Mouse (Mus musculus) left cerebral cortex, postnatal 4 days (tissue): Measurements from ENCODE around the gene Dip2b. TPM values are rescaled to one million over a fixed set of nuclear protein-coding genes. Genes with fewer than 3 reads are reported as not detected.
A peak's percentile ranks its signal among the peaks of the same experiment; 100 is the strongest.

Source experiments
- DNase-seq: peaks from one replicate; pipeline ENCODE4 v3.0.0-alpha.2; 2022
- intact Hi-C: fragments of 180-260 bp; cut with DNase I; formaldehyde crosslinking; loops from one replicate; pipeline ENCODE4 v1.15.1; 2025
- total RNA-seq, 2 experiments: library from RNA; stranded (reverse); gene quantifications; 2 replicates each; pipeline ENCODE4 v1.2.3; 2021

Dip2b gene
- total RNA-seq, 2 experiments from 2014 or later, result 57.2 to 60.6 TPM

DNA sequence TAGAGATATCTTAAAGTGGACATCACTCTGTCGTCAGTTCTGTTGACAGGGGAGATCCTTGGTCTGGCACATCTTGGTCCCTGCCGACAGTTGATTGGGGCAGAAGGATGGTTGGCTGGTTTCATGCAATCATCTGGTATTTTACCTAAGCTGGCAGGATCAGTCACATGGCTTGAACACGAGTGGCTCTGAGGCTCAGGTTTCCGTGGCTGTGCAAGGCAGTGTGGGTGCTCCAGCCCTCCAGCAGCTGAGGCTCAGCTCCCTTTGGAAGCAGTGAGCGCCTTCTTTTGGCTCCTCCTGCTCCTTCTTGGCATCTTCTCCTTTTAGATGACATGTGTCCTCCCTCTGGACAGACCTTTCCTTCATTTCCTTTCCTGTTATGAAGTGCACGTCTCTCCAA is 7.1 kb downstream of the Dip2b start:
- intact Hi-C loops, result no loop called here
- no peak for DNase-seq

DNA sequence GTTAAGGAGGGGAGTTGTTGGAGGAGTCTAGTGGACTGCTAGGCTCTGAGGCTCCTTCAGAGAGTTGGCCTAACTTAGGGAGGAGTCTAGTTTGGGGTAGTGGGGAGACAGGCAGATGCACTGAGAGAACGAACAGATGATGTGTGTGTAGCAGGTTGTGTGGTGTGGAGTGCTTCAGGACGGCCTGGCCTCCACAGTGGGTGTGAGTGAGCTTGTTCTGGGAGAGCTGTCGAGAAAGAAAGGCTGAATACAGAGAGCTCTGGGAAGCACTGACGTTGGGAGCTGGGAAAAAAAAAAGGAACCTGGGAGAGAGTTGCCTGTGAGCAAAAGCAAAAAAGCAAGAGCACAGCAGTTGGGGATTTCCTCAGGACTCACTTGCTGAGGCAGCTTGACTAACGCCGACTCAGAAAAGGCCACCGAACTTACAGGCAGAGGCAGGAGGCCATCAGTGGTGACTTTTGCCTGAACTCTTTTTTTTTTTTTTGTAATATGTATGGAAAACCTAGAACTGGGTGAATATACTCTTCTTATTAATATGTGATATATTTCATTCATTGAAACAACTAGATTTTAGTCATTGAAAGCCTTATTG is 11.1 kb downstream of the Dip2b start:
- DNase-seq, result no peak
- intact Hi-C loops, result no loop called here

DNA sequence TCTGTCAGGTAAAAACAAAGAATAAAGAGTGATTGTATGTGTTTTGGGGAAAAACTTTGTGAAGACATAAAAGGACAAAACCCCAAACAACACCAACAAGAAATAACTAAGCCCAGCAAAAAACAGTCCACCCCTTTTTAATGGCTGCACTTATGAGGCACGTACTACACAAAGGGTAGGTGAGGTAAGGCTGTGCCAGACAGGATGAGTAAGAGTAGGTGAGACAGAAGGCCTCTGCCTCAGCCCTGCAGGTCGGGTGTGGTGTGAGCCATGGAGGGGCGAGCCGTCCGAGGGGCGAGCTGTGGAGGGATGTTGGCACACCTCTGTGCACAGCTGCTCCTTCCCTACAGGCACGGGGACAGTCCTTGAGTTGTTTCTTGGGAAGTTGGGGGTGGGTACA is 12.5 kb downstream of the Dip2b start:
- no peak for DNase-seq
- intact Hi-C loops, result no loop called here

DNA sequence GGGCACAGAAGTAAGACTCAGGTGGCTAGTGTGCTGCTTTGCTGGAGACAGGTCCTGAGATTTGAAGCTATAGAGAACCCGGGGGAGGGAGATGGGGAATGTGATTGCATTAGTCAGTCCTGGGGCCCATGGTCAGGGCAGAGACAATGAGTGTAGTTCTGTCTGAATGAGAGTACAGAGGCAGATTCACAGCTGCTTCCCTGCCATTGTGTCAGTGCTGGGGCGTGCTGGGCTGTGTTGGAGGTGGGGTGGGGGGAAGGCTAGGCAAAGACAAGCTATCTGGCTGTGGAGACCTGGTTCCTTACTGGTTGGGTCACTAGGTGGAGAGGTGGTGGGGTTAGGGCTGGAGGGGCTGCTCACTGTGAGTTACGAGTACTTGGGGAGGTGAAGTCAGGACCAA is 14.3 kb downstream of the Dip2b start:
- DNase-seq, result no peak
- intact Hi-C loops, result no loop called here

DNA sequence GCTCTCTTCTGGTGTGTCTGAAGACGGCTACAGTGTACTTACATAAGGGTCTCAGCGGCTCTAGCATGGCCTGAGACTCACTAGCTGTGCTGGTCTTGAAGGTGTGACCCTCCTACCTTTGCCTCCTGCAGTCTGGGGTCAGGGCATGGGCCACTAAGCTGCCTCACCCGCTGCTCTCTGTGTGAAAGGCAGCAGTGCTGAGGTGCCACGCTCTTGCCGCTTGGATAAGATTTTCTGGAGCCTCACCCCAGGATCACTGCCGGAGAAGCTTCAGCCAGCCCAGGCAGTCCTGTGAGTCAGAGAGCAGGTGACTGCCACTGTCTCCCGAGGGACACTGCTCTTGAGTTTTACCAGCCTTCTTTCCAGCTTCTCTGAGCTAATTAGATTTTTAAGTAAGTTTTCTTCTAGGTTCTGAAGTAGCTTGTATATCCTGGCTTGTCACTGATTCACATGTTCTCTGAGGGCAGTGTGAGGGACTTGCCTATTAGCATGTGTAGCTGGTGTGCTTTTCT is 18.0 kb downstream of the Dip2b start:
- intact Hi-C loops, result no loop called here

DNA sequence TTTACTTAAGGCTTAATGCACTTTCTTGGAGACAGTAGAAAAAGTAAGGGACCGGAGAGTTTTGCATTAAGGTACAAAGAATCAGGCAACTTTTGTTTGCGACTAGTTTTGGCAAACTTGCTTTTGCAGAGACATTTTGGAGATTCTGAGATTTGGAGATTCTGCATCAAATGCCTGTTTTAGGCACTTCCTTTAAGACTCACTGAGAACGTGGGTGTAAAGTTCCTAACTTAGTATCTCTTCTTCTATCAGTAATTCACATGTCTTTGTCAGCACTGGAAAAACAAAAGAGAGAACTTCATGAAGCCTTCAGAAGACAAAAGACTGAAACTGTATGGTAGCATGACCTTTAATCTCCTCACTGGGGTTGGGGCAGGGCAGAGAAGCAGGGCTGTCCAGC is 19.2 kb downstream of the Dip2b start:
- no peak for DNase-seq
- intact Hi-C loops, result no loop called here

More for the DNA sequence above, 18.0 kb downstream of the Dip2b start:
- DNase-seq, result no peak

DNA sequence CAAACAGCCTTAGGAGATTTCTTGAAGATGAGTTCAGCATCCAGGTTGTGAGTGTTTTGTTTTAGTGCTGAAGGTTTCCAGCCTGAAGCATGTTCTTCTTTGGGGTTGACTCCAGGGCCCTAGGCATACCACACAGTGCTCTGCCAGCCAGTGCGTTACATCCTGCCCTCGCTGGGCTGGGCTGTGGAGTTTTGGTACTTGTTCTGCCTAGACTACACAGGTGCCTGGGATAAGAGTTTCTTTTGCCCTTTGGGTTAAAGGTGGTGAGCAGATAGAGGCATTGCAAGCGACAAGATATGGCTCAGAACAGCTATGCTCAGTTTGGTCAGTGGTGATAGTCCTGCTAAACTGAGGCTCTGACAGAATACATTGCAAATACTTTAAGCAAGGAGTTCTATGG is 19.7 kb downstream of the Dip2b start:
- no peak for DNase-seq
- intact Hi-C loops, result no loop called here

DNA sequence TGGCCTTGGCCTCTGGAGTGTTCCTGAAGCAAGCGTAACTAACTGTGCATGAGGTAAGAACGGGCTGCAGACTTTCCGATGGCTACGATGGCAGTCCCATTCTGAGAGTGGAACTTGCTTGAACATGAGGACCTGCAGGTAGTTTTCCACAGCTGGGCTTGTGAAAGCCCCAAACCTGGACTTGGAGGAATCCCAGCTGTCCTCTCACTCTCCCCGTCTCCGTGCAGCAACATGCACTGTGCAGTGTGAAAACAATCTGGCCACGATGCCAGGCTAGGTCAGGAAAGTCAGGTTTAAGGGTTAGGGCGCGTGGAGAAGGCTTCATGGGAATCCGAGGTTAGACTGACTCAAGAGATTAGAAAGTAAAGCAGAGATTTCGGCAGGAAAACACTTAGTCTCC is 20.4 kb downstream of the Dip2b start:
- DNase-seq, result no peak

DNA sequence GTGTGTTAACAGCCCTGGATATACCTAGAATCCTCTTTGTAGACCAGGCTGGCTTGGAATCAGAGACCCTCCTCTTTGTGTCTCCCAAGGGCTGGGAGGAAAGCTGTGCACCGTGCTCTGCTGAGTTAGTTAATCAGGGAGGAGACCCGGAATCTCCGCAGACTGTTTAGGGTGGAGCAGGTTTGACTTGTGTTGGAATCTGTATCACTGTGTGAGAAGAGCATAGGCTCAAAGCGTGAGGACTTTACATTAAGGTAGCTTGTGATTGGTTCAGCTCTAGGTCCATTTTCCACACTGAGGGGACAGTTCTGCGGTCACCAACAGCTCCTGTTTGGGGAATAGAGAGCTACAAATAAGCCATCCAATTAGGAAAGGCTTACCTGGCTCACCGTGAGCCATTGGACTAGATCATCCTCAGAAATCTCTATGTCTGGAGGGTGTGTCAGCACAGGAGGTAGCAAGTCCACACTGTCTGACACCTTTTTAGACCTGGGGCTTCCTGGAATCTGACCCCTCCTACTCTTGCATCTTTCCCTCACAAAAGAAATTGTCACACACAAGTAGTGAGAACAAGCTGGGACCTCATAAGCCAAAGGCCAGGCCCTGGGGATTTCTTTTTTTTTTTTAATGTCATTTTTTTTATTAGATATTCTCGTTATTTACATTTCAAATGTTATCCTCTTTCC is 21.3 kb downstream of the Dip2b start:
- intact Hi-C loops, result no loop called here
- DNase-seq, result no peak

More for the DNA sequence above, 20.4 kb downstream of the Dip2b start:
- intact Hi-C loops, result no loop called here

DNA sequence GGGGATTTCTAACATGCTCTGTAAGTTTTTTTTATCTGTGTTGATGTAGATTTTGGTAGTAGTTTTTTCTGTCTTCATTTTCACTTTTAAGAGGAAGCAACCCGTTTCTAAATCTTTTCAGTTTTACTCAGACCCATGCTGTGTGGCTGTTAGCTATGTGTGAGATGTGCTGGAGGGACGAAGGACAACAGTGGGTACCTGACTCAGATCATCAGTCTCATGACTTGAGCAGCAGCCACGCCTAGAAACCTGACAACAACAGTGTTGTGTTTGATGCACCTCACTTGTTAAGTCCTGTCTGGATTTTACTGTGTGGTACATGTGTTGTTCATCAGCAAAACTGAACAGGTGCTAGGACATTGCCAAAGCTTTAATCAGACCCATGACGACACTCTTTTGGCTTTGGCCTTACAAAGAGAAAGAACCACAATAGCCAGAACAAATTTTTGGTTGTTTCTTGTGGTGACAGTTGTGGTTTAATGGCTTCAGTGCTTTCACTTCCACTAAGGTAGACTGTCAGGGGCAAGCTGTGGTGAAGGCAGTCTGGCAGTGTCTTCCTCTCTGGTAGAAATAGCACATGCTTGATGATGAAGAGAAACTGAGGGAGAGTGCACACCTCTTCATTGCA is 22.2 kb downstream of the Dip2b start:
- DNase-seq, result no peak
- intact Hi-C loops, result no loop called here

DNA sequence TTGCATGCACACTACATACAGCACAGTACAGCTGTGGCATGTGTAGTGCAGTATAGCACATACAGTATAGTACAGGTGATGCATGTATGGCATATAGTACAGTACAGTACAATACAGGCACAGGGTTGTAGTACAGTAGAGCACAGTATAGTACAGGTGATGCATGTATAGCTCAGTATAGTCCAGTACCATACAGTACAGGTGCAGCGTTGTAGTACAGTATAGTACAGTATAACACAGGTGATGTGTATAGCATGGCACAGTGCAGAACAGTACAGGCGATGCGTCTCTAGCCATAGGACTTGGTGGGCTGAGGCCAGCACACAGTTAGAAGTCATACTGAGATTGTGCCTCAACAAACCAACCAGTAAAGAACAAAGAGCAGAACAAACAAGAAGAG is 22.9 kb downstream of the Dip2b start:
- no peak for DNase-seq
- intact Hi-C loops, result no loop called here

DNA sequence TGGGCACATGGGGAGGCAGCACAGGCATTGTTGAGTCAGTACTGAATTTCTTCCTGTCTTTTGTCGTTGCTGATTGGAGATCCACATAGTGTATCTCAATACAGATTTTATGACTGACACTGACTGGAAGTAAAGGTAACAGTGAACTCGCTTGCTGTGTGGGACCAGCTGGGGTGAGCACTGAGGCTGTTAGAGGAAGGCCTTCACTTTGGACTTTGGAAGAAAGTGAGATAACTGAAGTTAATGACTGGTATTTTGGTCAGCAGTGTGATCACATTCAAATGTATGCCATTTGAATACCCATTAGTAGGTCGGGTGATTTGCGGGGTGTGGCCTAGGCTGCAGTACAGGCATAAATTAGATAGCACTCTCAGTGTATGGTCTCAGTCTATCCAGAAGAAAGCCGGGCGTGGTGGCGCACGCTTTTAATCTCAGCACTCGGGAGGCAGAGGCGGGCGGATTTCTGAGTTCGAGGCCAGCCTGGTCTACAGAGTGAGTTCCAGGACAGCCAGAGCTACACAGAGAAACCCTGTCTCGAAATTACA is 24.8 kb downstream of the Dip2b start:
- no peak for DNase-seq
- intact Hi-C loops, result no loop called here

DNA sequence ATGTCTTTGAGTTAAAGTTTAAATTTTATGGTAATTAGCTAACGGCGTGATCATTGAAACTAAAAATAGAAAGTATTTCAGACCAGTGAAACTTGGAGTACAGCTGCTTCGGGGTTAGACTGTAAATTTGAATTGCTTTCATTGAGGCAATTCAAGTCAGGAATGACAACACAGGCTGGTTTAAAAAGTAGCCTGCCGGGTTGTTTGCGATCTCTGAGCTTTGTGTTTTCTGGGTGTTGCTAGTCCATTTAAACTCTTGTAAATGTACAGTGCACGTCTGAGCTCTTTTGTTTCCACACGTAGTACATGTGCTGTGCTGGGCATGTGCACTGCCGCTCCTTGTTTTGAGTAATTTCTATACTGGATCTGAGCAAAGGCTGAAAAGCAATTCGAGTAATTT is 28.2 kb downstream of the Dip2b start:
- DNase-seq, result no peak
- intact Hi-C loops, result no loop called here

DNA sequence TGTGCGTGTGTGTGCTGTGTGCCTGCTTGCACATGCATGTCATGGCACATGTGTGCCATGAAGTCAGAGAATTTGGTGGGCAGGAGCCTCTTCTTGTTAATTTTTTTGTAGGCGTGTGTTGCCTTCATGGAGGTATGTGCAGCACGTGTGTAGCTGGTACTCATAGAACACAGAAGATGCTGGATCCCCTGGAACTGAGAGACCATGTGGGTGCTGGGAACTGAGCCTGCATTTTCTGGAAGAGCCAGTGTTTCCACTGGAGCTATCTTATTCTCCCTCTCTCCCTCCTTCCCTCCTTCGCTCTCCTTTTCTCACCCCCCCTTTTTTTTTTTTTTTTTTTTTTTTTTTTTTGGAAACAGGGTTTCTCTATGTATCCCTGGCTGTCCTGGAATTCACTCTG is 30.6 kb downstream of the Dip2b start:
- intact Hi-C loops, result no loop called here
- no peak for DNase-seq

DNA sequence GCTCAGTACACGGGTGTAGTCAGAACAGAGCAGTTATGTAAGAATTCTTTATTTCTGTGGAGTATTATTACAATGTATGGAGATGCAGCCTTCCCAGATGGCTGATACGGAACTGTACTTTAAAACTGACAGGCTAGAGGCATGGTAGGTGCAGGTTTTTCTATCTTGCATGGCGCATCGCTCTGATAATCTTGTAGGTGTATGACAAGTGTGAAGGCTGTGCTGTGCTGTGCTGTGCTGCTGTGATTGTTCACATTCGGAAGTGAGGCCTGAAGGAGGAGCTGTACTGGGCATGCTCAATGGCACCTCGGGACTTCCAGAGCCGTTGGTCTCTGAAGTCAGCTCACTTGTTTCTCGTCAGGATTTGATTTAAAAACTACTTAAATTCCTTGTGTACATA is 31.6 kb downstream of the Dip2b start:
- intact Hi-C loops, result no loop called here
- DNase-seq, result no peak

DNA sequence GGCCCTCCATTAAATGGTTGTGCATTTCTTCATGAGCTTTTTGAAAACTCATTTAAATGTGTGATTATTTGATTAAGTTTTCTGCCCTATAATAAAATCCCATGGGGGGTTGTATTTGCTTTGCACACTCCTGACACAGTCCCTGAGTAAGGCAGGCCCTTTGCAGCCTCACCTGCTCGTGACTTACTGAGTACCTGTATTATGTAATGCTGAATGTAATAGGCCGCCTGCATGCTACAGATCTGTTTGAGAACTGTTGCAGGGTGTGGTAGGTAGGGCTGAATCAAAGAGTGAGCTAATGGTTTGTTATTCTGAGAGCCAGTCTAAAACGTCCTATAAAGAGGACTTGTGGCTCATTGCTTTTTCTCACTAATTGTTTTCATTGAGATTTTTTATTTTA is 33.4 kb downstream of the Dip2b start:
- intact Hi-C loops, result no loop called here
- DNase-seq, result no peak

DNA sequence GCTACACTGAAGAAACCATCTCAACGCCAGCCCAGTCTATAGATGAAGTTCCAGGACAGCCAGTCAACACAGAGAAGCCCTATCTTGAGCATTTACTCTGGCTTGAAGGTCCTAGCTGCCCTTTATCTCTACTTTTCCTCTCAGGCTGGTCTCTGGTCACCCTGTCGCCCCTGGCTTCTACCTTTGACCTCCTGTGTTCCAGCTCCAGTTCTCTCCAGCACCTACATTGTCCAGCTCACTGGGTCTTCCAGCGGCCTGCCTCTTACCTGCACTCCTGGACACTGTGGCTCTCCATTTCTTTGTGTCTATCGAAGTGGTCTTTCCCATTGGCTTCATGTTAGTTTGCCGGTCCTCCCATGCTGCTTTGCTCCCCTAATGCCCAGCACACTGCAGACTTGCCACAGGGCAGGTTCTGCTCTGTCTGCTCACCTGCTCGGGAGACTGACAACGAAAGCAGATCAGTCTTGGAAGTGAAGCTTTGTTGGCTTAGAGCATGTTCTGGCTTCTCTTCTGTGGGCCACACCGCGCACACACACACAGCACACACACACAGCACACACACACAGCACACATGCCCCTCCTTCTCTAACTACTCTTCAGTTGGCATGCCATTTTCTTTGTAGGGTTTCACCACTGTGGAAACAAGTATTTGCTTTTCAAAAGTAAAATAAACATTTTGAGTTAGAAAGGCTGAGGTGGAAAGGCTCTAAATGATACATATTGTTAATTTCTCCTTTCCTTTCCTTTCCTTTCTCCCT is 35.4 kb downstream of the Dip2b start:
- DNase-seq, result no peak
- intact Hi-C loops, result no loop called here

DNA sequence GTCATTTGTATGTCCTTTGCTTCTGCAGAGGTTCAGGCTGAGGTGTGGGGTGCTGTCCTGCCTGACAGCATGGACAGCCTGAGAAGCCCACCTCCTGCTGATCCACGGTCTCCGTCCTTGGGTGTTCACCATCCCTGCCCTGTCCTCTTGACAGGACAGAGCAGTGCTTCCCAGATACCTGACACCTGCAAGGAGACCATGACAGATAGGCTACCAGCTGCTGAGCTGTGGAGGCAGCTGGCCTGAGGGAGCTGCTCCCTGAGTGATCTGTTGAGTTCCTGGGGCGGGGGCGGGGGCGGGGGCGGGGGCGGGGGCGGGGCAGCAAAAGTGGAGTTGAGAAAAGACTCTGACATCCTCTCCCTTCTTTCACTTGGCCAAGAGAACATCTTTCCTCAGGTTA is 36.3 kb downstream of the Dip2b start:
- DNase-seq, result no peak
- intact Hi-C loops, result no loop called here

DNA sequence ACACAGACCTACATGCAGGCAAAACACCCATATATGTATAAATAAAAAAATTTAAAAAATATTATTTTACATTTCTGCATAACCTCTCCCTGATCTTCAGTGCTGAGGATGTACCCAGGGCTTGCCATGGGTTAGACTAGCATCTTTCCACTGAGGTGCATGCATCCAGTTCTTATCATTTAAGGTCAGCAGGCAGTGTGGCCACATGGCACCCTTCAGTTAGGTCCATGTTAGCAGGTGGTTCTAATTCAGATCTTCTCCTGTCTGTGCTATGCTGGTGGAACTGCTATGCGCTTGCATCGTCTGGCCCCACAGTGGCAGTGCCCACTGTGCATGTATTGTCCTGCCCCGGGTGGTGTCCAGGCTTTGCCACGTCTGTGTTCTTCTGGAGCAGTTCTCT is 37.9 kb downstream of the Dip2b start:
- intact Hi-C loops, result no loop called here
- DNase-seq, result no peak

DNA sequence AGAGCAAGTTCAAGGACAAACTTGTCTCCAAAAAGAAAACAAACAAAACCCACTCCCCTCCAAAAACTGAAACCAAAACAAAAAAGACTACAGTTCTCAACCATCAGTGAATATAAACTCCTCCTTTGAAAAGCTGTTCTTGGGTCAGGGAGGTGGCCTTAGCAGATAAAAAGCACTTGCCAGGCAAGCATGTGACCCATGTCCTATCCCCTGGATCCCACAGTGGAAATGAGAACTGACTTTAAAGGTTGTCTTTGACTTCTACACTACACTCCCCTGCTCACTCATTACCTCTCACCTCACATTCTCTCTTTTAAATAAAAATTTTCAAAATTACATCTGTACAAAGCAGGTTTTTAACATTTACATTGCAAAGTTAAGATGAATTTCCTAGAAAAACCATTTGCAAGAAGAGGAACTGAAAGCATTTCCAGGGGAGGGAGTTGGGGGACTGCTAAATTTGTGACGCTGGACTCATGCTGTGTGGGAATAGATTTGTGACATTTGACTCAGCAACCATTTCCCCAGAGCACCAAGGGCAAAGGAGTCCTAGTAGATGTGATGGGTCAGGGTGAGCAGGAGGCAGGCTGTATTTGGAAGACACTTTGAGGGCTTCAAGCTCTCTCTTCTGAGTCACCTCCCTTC is 42.5 kb downstream of the Dip2b start:
- intact Hi-C loops, result no loop called here
- DNase-seq, result no peak

DNA sequence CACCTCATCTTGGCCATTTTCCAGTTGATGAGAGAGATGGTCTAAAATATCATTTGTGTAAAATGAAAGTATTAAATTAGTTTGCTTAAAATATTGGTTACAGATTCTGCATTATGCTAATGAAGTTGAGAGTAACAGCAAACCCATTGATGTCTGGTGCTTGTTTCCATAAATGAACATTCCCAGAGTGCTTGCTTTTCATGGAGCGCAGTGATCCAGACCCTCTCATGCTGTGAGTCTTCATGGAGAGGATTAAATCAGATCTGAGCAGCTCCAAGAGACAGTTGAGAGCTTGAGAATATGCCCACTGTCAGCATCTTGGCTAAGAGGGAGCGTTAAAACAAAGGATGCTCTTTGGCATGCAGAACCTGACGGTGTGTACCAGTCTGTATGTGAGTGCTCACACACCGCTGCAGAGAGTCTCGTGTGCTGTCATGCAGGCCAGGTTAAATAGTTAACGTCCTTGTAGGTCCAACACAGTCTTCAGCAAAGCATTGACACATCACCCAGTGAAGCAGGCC is 43.1 kb downstream of the Dip2b start:
- intact Hi-C loops, result no loop called here
- peak; percentile 30 for DNase-seq
